Mouse (Mus musculus) cortical plate, adult 2 months (tissue): ENCODE results near the gene Pard3b.

ENCODE experiments used
- CTCF ChIP-seq: fragments of 200-500 bp; IDR thresholded peaks from 2 replicates; pipeline ENCODE4 v1.5.1; 2011; ENCODE audit warnings: mild to moderate bottlenecking, control low read depth, low read length; ENCODE audit not compliant: insufficient read depth; ENCODE audit errors: extremely low read depth
- POLR2A ChIP-seq: fragments of 200-500 bp; IDR thresholded peaks from 2 replicates; pipeline ENCODE4 v1.6.1; 2011; ENCODE audit warnings: mild to moderate bottlenecking, low read length, control low read depth; ENCODE audit not compliant: insufficient read depth; ENCODE audit errors: extremely low read depth

DNA sequence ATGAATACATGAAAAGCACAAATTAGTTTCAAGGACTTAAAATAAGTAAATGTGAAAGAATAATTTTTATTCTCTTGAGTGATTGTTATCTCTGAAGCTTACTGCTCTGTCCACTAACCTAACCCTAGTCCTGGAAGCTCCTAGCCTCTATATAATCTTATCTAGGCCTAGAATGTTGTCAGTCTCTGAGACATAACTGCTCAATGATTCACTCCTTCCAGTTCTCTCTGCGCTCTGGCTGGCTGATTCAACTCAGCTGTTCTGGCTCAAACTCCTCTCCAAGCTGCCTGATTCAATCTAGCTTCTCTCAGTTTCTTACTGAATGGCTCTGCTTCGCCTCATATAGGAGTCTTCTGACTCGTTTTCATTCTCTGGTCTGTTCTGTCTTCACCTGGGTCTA, 798.9 kb downstream of the Pard3b start:
- TF ChIP-seq POLR2A (no peak), CTCF (no peak)
